Mouse (Mus musculus) small intestine, adult 2 months (tissue): ENCODE data around the gene Gpr107. TPM values are rescaled to one million over a fixed set of nuclear protein-coding genes. Genes with fewer than 3 reads are reported as not detected.

Experiments used
- H3K27ac ChIP-seq: fragments of 200-500 bp; 2 replicates; pipeline ENCODE4 v1.5.1; 2012; ENCODE audit warnings: low read depth, low read length, control low read depth, inconsistent platforms; ENCODE audit not compliant: insufficient read depth
- H3K27me3 ChIP-seq: fragments of 200-500 bp; 2 replicates; pipeline ENCODE4 v1.6.1; 2012; ENCODE audit warnings: mild to moderate bottlenecking, moderate library complexity, low read length, inconsistent platforms; ENCODE audit not compliant: control insufficient read depth, insufficient read depth
- H3K36me3 ChIP-seq: fragments of 200-500 bp; 2 replicates; pipeline ENCODE4 v1.6.1; 2012; ENCODE audit warnings: mild to moderate bottlenecking, low read length, control low read depth, inconsistent platforms; ENCODE audit not compliant: control insufficient read depth, insufficient read depth
- H3K4me1 ChIP-seq: fragments of 200-500 bp; 2 replicates; pipeline ENCODE4 v1.6.1; 2012; ENCODE audit warnings: low read length, inconsistent platforms, mixed read lengths; ENCODE audit not compliant: control insufficient read depth, insufficient read depth, insufficient read length
- H3K4me3 ChIP-seq: fragments of 200-500 bp; 2 replicates; pipeline ENCODE4 v1.5.1; 2012; ENCODE audit warnings: low read depth, mild to moderate bottlenecking, control low read depth, inconsistent platforms, low read length, moderate library complexity
- CTCF ChIP-seq: fragments of 200-500 bp; IDR thresholded peaks from 2 replicates; pipeline ENCODE4 v1.5.1; 2012; ENCODE audit warnings: low read depth, mild to moderate bottlenecking, control low read depth, inconsistent platforms, low read length, moderate library complexity, mixed read lengths; ENCODE audit not compliant: insufficient replicate concordance, insufficient read length; ENCODE audit errors: extremely low read depth
- POLR2A ChIP-seq: fragments of 200-500 bp; IDR thresholded peaks from 2 replicates; pipeline ENCODE4 v1.6.1; 2012; ENCODE audit warnings: low read depth, mild to moderate bottlenecking, control low read depth, inconsistent platforms, low read length, moderate library complexity
- WGBS: fragments of 180-500 bp; shearing (Covaris S2); methylation state at CpG from one replicate; pipeline ENCODE4 v1.1.7; 2018; 5-methylcytosine and 5-hydroxymethylcytosine counted together
- polyA plus RNA-seq: library from polyadenylated mRNA; depleted of rRNA; stranded (reverse); fragments of >200 nt; gene quantifications from 2 replicates; pipeline ENCODE4 v1.2.3, GENCODE M21; 2012

Gpr107 gene
- polyA plus RNA-seq, 1 experiment = 30.5 TPM

- Histone ChIP-seq H3K4me1 (peaks cover 11% of the 10 kb centered on the region; the same call in 1 of the 2 replicates), H3K36me3 (no peaks in the 10 kb centered on the region), H3K4me3 (no peak overlapping the region), H3K27ac (peak overlapping the region; percentile 13; the same call in 1 of the 2 replicates), H3K27me3 (no peaks in the 10 kb centered on the region)
- no peak for TF ChIP-seq POLR2A
- no peak for TF ChIP-seq CTCF
- 78% methylated on average over 10 of the region's 10 CpGs for WGBS
Observed at GRCm38 (mm10) chr2:31118639-31119380, 33.3 kb upstream of the Gpr107 start.

- peaks cover 11% of the 10 kb centered on the region; the same call in 1 of the 2 replicates for H3K4me1 ChIP-seq
- TF ChIP-seq CTCF = no peak
- no peak for TF ChIP-seq POLR2A
- WGBS = 74% methylated on average over 13 of the region's 13 CpGs
- H3K4me3 ChIP-seq = no peak overlapping the region
- H3K27ac ChIP-seq = no peak overlapping the region
- H3K36me3 ChIP-seq = no peaks in the 10 kb centered on the region
- H3K27me3 ChIP-seq = no peaks in the 10 kb centered on the region
Observed at GRCm38 (mm10) chr2:31119795-31120194, 32.3 kb upstream of the Gpr107 start.

GRCm38 (mm10) chr2:31121131-31121693 is 30.9 kb upstream of the Gpr107 start:
- Histone ChIP-seq H3K27ac (no peak overlapping the region), H3K27me3 (no peaks in the 10 kb centered on the region), H3K36me3 (no peaks in the 10 kb centered on the region), H3K4me1 (peaks cover 8% of the 10 kb centered on the region; the same call in 1 of the 2 replicates), H3K4me3 (no peak overlapping the region)
- WGBS = 68% methylated on average over 7 of the region's 7 CpGs
- TF ChIP-seq CTCF (no peak), POLR2A (no peak)

- H3K36me3 ChIP-seq = no peaks in the 10 kb centered on the region
- H3K27me3 ChIP-seq = no peaks in the 10 kb centered on the region
- H3K4me1 ChIP-seq = peaks cover 7% of the 10 kb centered on the region
- TF ChIP-seq POLR2A (no peak), CTCF (no peak)
- no peak overlapping the region for H3K4me3 ChIP-seq
- H3K27ac ChIP-seq = no peak overlapping the region
- 85% methylated on average over 5 of the region's 5 CpGs for WGBS
Observed at GRCm38 (mm10) chr2:31122806-31123205, 29.3 kb upstream of the Gpr107 start.

- no peak for TF ChIP-seq POLR2A
- TF ChIP-seq CTCF = no peak
- Histone ChIP-seq H3K27ac (no peak overlapping the region), H3K4me1 (peaks cover 7% of the 10 kb centered on the region), H3K36me3 (no peaks in the 10 kb centered on the region), H3K4me3 (no peak overlapping the region), H3K27me3 (no peaks in the 10 kb centered on the region)
- 84% methylated on average over 5 of the region's 5 CpGs for WGBS
Observed at GRCm38 (mm10) chr2:31123493-31123892, 28.6 kb upstream of the Gpr107 start.

- H3K27ac ChIP-seq = peak overlapping the region; percentile 47
- WGBS = 23% methylated on average over 2 of the region's 2 CpGs
- H3K4me3 ChIP-seq = no peak overlapping the region
- H3K4me1 ChIP-seq = peaks cover 5% of the 10 kb centered on the region
- TF ChIP-seq POLR2A (no peak), CTCF (no peak)
- no peaks in the 10 kb centered on the region for H3K36me3 ChIP-seq
- H3K27me3 ChIP-seq = no peaks in the 10 kb centered on the region
Observed at GRCm38 (mm10) chr2:31124694-31125093, 27.4 kb upstream of the Gpr107 start.

GRCm38 (mm10) chr2:31125156-31125555 is 27.0 kb upstream of the Gpr107 start:
- Histone ChIP-seq H3K4me3 (no peak overlapping the region), H3K36me3 (no peaks in the 10 kb centered on the region), H3K27ac (no peak overlapping the region), H3K27me3 (no peaks in the 10 kb centered on the region), H3K4me1 (peaks cover 9% of the 10 kb centered on the region)
- WGBS = 60% methylated on average over 7 of the region's 7 CpGs
- TF ChIP-seq CTCF (no peak), POLR2A (no peak)
